Mouse (Mus musculus) lung, postnatal 4 days (tissue): ENCODE results near the gene Slc24a3.

Source experiments
- DNase-seq, 2 experiments: peaks; one replicate each; pipeline ENCODE4 v3.0.0; 2021

The Slc24a3 gene

DNA sequence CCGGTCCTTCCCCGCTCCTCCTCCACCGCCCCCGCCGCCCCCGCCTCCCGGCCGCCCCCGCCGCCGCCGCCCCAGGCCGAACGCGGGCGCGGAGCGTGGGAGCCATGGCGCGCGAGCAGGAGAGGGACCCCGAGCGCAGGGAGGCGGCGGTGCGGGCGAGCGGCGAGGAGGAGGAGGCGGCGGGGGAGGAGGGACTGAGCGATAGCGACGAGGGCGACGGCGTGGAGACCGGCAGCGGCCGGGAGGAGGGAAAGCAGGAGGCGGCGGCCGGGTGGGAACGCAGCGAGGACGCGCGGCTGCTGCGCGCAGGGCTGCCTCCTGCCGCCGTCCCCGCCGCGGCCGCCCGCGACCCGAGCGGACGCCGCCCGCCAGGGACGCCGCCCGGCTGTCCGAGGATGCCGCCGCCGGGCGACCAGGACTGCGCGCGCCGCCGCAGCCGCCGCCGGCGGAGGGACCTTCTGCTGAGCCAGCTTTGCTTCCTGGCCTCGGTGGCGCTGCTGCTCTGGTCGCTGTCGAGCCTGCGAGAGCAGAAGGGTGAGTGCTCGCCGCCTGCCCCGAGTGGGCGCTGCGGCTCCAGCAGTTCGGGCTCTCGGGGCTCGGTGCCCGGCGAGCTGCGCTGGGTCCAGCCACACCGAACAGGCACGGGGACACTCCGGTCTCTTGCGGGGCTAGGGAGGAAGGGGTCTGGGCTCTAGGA lies at the start of gene Slc24a3:
Gene Slc24a3 (plus strand): TSS at position 91 of the 697 bp plus-strand sequence.
- peak; percentile 89 to 93 for DNase-seq

DNA sequence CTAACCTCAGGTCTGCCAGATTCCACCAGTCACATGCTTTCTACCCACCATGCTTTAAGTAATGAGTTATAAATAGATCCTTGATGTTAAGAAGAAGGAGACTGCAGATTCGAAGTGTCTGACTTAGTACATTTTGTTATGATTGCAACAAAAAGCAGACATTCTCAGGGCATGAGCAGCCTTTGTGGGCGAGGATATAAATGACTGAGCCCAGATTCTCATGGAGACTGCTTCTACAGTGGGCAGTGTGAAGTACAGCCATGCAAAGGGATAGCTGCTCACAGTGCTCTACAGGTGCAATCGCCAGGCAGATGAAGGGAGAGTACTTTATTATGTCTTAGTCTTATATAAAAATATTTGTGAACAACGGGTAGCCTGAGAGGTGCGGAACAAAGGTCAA lies 49.8 kb upstream of the Slc24a3 start:
- no peak for DNase-seq

DNA sequence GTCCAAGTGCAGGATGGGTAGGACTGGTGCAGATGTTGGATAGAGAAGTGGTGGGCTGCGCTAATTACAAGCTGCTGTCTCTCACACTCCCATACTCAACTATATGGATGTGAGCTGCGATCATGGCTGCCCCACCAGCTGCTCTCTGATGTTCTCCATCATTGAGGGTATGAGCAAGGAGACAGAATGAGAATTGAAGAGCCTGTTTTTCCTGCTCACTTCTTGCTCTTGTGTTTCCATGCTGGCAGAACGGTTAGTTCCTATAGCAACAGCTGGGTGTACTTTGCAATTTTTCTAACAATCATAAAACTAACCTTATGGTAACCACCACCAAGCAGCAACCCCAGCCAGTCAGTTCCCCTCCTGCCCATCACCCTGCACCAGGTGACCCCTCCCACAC lies 39.8 kb upstream of the Slc24a3 start:
- DNase-seq = no peak

DNA sequence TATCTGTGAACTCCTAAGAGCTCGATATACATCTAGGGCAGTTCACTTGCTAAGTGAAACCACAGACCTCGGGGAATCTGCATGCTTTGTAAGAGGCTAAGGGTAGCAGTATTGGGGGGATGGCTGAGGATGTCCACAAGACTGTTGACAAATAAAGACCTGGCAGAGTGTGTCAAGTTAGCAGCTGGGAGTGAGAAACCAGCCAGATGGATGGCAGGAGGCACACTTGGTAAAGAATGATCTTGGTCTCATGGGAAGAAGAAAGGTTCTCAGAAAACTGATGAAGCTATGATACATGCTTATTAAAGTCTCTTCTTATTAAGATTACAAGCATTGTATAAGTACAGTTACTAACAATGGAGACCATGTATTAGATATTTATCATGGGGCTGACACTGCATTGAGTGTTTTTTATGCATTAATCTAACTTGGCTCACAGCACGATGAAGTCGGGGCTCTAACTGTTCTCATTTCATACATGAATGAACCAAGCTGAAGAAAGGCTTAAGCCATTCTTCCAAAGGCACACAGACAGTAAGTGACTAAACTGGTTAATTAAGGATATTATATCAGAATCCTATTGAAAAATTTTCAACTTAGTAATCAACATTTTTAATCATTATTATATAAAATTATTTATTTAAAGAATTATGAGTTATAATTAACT lies 30.8 kb upstream of the Slc24a3 start:
- no peak for DNase-seq

DNA sequence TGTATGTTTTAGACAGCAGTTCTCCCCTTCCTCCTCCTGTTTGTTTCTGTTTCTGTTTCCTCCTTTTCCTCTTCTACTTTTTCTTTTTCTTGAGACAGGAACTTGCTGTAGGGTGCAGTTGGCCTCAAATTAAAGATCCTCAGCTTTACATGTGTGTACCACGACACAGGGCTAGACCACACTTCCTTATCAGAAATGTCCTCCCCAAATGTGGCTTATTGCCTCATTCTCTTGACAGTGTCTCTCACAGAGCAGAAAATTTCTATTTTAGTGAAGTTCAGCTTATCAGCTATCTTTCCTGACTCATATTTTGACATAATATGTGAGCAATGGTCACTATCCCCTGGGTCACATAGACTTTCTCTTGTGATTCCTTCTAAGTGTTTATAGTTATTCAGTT lies 17.1 kb upstream of the Slc24a3 start:
- no peak for DNase-seq

DNA sequence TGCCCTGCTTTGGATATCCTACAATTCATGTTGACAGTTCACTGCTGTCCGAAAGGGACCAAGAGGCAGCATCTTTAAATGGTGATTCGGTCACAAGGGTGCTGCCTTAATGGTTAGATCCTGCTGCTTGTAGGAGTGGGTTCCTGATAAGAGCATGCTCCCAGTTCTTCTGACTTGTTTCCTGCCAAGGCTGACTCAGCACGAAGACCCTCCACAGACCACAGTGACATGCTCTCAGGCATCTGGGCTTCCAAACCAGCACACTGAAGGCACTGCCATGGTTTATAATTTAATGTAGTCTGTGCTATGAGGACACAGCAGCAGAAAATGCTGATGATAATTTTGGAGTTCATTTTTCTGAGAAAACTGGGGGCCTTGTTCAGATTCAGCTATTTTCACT lies 16.7 kb upstream of the Slc24a3 start:
- no peak for DNase-seq

DNA sequence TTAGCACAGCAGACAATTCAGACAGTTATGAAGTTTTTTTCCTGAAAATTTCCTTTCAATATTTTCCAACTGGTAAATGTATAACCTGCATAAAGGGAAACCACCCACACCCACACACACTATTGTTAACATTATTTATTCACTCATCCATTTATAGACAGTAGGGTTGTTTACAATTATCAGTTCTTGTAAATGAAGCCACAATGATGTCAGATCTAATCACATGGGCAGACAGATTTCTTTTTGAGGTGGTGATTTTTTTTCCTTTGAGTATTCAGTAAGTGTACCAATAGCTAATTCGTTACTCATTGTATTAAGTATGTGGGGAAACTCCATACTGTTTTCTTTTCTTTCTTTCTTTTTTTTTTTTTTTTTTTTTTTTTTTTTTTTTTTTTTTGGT lies 15.3 kb upstream of the Slc24a3 start:
- DNase-seq = no peak

DNA sequence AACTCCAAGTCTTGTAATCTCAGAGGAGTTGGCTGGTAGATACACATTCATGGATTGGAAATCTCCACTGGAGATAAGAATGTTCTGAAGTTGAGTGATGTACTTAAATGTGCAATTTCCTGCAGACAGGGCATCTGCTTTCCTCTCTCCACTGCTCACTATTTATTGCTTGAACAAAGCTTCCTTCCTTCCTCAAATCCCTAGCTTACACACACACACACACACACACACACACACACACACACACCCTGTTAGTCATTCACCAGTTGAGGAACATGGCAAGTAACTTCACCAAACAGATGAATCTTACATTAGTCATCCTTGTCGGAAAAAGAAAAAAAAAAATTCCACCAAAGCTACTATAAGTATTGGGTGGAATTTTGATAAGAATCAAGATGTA lies 8.6 kb upstream of the Slc24a3 start:
- no peak for DNase-seq

DNA sequence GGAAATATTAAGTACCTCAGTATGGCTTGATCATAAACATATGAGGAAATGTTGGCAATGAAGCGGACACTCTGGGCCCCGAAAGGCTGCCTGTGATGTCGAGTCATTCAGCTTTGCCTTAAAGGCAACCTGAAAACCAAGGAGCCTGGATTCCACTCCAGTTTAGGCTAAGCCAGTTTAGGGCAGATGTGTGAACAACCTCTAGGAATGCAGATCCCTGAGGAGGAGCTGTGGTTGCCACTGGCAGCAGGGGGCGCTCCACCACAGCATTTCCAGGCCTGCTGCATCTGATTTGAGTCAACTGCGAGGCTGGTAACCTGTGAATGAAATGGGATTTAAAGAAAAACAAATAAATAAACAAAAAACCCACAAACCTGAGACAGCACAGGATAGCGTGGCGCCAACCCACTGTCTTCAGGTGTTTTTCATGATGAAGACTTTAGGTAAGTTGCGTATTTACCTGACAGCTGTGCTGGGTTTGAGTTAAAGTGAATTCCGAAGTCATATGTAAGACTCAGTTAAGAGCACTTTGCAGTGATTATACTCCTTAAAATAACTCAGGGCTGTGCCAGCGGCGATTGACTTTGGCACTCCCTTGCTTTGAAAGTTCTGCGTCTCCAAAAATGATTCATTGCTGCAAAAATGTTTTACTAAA lies 6.4 kb upstream of the Slc24a3 start:
- DNase-seq = peak; percentile 83 to 87

DNA sequence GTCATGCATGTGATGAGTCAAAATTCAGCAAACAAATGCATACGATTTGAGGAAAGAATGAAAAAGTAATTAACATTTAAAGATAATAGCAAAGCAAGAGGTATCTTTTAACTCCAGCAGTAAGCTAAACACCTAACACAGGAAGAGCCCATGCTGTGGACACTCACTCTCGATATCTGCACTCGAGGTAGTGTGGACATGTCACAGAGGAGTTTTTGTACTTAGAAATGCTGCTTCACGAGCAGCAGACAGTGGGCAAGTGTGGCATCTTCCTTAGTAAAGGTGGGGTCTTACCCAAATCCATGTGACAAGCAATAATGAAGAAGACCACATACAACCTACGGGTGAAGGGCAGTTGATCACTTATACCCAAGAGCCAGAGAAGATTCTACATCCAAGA lies 3.5 kb upstream of the Slc24a3 start:
- DNase-seq = no peak

DNA sequence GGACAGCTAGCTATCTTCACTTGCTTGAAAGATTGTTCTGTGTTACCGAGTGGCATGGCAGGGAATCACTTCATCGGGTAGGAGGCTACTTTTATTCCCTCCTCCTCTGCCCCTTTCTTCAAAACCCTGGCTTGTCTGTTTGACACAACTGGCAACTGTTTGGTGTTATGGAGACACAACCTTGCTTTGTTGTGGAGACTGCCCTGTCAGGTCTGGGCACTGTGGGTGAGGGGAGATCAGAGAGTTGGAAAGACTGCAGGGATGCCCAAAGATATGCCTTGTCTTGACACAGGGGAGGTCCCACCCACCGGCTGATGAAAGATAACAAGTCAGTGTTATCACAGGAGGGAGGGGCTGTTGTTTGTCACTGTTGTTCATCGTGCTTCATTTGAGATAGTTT lies 3.0 kb upstream of the Slc24a3 start:
- DNase-seq = no peak

DNA sequence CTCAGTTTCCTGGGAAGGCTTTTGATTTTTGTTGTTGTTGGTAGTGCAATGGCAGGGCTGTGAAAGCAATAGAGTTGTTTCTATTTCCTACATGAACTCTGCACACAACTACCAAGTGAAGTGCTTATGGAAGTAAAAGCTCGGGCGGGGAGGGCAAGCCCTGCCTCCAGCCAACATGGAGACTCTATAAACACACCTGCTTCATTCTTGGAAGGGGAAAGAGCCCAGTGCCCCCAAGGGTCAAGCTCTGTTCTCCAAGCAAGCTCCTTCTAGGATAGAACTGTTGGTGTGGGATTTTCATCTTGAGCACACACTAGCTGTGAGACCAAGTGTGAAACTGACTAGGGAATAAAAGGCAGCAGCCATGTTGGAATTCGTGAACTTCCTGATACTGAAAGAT lies 2.5 kb upstream of the Slc24a3 start:
- DNase-seq = no peak

DNA sequence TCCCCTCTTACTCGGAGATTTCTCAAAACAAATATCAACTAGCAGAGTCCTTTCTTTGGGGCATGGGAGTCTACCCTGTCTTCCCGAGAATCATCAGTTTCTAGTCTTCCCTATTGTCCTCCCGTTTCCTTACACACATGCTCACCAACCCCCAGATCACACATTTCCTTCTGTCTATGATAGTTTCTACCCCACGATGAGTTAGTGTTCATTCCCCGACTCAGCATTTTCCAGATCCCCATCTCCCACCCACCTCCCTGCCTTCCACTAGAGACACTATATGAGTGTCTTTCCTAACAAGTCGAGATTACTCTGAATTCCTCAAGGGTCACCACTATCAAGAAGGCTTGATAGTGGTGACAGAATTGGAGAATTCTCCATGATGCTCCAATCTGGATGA lies 1.7 kb upstream of the Slc24a3 start:
- DNase-seq = no peak

DNA sequence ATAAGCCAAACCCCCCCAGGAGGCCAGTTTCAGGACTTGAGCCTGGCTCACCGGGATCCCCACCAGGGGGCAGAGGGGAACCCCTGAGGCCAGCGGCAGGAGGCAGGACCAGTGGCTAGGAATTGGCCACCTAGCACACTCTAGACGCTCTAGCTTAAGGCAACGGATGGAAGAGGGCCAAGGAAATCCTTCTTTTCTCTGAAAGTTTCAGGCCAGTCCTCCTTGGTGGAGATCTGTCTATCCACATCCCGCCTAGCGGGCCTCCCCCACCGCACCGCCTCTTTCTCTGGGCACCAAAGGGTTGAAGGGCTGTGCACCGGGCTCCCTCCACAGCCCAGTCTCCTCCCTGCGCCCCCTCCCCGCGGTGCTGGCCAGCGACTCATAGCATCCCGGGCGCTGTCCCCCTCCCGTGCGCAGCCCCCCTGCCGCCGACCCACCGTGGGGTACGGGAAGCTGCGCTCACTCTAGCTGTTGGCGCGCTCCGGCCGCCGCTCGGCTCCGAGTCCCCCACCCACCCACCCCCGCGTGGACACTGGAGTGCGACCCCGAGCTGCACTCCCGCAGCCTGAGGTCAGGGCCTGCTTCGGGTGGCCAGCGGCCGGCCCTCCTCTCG lies 397 bp upstream of the Slc24a3 start:
- DNase-seq = peak; percentile 82 to 83

DNA sequence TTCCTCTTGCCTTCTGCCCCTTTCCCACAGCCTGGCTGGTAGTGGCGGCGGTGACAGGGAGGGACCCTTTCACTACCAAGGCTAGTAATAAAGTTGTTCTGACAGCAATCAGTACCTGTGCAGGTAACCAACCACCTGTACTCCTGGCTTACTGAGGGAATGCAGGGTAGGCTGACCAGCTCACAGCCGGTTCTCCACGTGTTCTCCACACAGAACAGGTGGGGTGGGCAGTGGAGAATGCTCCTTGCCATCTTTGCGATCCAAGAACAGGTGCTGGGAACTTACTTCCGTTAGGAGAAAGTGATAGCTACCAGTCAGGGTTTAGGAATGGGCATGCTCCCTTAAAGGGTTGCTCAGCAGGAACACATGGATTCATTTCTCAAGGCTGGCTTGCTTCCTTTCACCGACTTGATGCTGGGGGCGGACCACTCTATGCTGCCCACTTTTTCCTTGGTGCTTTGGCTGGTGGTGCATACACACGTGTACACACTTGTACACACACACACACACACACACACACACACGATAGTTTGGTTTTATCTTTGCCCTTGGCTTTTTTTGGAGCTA lies 934 bp downstream of the Slc24a3 start:
- no peak for DNase-seq

DNA sequence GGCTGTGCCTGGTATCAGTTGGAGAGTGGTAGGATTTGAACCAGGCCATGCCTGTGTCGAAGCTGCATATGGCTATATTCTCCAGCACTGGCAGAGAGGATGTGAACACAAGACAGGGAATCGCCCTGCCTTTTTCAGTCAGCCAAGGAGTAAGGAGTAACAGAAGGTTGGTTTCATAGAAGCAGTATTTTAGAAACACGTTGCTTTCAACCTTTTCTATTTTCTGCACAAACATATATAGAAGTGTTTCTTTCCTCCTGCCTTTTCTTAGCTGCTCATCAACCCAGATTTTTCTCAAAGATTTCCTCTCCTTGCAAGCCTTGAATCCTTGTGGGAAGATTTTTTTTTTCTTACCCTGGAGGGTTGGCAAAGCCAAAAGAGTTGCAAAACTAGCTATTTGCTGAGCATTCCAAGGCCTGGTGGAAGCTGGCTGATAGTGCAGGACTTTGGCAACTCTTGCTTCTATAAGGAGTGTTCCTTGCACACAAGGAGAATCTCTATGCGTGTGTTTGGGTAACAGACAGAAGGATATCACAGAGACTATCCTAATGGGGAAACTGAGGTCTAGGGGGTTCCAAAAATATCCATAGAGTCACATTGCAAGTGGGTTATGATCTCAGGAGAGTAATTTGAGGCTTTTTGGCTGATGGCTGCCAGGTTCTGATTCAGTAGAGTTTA lies 5.6 kb downstream of the Slc24a3 start:
- no peak for DNase-seq

DNA sequence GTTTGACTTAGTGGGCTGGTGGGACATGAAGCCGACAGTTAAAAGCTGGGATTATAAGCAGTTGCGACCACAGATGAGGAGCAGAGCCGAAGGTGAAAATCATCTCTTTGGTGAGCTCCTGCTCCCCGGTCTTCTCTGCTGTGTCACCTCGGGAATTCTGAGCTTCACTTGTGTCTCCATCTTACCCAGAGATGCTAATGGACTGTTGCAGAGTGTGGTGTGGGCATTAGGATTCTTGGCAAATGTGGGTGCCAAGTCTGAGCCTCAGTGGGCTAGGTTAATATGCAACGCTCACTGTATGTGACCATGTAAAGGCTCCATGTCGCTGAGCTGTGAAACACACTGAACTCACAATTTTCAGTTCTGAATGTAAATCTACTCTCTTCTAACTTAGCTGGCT lies 7.5 kb downstream of the Slc24a3 start:
- no peak for DNase-seq

DNA sequence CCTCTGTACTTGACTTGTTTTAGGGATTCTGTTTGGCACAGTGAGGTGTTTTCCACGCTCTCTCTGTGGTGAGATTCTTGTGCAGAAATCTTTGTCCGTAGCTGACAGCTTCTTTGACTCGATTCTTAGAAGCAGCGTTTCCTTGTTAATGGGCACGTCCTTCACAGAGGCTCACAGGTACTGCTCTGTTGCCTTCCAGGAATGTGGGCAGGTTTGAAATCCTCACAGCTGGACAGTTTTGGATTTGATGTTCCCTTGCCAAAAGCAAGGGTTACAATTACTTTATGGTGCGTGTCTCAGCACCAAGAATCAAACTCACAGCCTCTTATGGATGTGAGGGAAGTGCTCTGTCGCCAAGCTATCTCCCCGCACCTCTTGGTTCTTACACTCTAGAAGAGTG lies 14.9 kb downstream of the Slc24a3 start:
- no peak for DNase-seq

DNA sequence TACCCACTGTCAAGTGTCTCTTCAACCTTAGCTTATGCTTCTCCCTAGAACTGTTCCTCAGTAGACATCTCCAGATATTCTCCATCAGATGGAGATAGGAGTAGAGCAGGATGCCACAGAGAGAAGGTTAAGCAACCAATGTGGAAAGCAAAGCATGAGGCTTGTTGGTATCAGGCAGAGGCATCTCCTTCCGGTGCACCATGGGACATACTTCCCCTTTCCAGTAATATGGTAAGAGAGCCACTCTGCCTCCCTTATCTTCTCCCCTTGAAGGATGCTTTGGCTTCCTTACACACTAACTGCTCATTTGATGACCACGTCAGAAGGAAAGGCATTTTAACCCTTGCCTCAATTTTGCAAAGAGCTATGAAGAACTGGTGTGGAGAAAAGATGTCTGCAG lies 21.3 kb downstream of the Slc24a3 start:
- DNase-seq = no peak

DNA sequence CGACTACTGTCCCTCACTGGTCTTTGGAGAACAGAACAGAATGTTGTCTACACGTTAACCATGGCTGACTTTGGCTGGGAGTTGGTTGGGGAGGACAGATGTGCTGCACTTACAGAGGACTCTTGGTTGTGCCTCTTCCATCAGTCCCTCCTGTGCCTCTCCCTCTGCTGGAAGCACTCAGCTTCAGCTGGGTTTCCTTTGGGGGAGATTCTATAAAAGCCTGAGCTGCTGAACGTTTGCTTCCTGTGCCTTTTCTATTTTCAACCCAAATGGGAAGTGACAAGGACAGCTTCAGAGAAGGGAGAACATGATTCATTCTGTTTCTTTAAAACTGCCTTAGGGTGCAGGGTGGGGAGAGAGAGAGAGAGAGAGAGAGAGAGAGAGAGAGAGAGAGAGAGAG lies 28.5 kb downstream of the Slc24a3 start:
- DNase-seq = no peak

DNA sequence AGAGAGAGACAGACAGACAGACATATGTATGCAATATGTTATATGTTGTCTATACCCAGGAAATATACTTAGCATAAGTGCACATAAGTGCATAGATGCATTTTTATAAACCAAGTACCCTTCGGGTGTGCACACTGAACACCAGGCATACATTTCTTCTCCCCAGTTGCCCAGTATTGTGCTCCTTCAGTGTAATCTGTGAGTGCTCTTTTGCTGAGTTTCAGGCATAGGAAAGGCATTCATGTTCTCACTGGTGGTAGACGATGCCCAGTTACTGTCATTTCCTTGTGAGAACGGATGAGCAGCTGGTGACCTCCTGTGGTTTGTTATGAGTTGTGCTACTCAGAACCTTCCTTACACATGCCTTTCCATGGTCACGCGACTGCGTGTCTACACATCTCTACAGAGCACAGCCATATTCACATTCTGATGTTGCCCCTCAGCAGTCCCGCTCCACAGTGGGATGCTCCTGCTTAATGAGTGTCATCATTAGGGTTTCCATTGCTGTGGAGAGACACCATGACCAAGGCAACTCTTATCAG lies 29.0 kb downstream of the Slc24a3 start:
- no peak for DNase-seq

DNA sequence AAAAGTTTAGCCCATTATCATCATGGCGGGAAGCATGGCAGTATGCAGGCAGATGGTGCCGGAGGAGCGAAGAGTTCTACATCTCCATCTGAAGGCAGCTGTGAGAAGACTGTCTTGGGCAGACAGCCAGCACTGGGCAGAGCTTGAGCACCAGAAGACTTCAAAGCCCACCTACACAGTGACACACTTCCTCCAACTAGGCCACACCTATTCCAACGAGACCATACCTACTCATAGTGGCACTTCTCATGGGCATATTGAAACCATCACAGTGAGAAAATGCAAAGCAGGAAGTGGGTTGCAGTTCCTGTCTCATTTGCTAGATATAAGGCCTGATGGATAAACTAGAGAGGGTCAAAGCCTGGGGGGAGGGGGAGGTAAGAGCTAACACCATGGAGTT lies 29.5 kb downstream of the Slc24a3 start:
- DNase-seq = no peak

DNA sequence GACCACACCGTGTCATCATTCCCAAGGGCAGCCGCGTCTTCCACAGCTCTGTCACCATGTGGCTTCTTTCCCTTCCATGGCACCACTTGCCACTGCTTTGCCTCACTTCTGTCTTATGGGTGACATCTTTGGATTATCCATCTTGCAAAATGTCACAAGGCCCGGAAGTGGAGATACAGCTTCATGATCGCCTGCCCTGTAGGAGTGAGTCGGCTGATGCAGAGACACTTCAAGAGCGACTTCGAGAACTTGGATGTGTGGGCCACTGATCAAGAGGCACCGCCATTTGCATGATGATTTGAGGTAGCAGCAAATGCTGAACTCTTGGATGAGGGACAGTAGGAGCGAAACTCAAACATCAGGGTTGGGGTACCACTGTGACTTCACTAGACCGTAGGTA lies 46.0 kb downstream of the Slc24a3 start:
- no peak for DNase-seq
